Mouse (Mus musculus) layer of hippocampus, postnatal 25 days (tissue): ENCODE data around the gene Gm10964. TPM values are rescaled to one million over a fixed set of nuclear protein-coding genes. Genes with fewer than 3 reads are reported as not detected.

Source experiments
- DNase-seq, 2 experiments: peaks; one replicate each; pipeline ENCODE4 v3.0.0; 2022; ENCODE audit warnings: mixed read lengths in 2 of 2, low spot score in 1 of 2; ENCODE audit errors: extremely low spot score in 1 of 2
- total RNA-seq, 2 experiments: library from RNA; stranded (reverse); gene quantifications; 2 replicates each; pipeline ENCODE4 v1.2.3; 2021

Gm10964 gene
- not detected for total RNA-seq

- DNase-seq: no peak
Measured at GRCm38 (mm10) chr3:103739329-103739728, at the start of gene Gm10964. TSS of gene Gm10964 (plus strand) at chr3:103739366.

- no peak for DNase-seq
Measured at GRCm38 (mm10) chr3:103690506-103690905, 48.7 kb upstream of the Gm10964 start.

- DNase-seq: no peak
Measured at GRCm38 (mm10) chr3:103695556-103695955, 43.6 kb upstream of the Gm10964 start.

- no peak for DNase-seq
Measured at GRCm38 (mm10) chr3:103696388-103696925, 42.7 kb upstream of the Gm10964 start.

GRCm38 (mm10) chr3:103704661-103705060 is 34.5 kb upstream of the Gm10964 start:
- no peak for DNase-seq

- DNase-seq: no peak
Measured at GRCm38 (mm10) chr3:103705426-103705825, 33.7 kb upstream of the Gm10964 start.

- no peak for DNase-seq
Measured at GRCm38 (mm10) chr3:103709470-103710040, 29.6 kb upstream of the Gm10964 start.

GRCm38 (mm10) chr3:103712196-103712595 is 27.0 kb upstream of the Gm10964 start:
- no peak for DNase-seq

GRCm38 (mm10) chr3:103714236-103714875 is 24.8 kb upstream of the Gm10964 start:
- no peak for DNase-seq

GRCm38 (mm10) chr3:103714942-103715341 is 24.2 kb upstream of the Gm10964 start:
- no peak for DNase-seq

- DNase-seq: no peak
Measured at GRCm38 (mm10) chr3:103715762-103716693, 23.1 kb upstream of the Gm10964 start.

- DNase-seq: no peak
Measured at GRCm38 (mm10) chr3:103716774-103717760, 22.1 kb upstream of the Gm10964 start.

GRCm38 (mm10) chr3:103718728-103719127 is 20.4 kb upstream of the Gm10964 start:
- no peak for DNase-seq

- no peak for DNase-seq
Measured at GRCm38 (mm10) chr3:103724137-103724536, 15.0 kb upstream of the Gm10964 start.

- no peak for DNase-seq
Measured at GRCm38 (mm10) chr3:103726642-103727041, 12.5 kb upstream of the Gm10964 start.

- no peak for DNase-seq
Measured at GRCm38 (mm10) chr3:103727813-103728326, 11.3 kb upstream of the Gm10964 start.

GRCm38 (mm10) chr3:103729850-103730249 is 9.3 kb upstream of the Gm10964 start:
- no peak for DNase-seq

- no peak for DNase-seq
Measured at GRCm38 (mm10) chr3:103732116-103732515, 7.0 kb upstream of the Gm10964 start.

- no peak for DNase-seq
Measured at GRCm38 (mm10) chr3:103733176-103733575, 6.0 kb upstream of the Gm10964 start.
